Mouse (Mus musculus) T-helper 2 cell (primary cell): ENCODE measurements around the gene Abi3bp.

Source experiments
- in situ Hi-C: fragments of 300-600 bp; cut with MboI, MseI; formaldehyde crosslinking; loops from one replicate; pipeline ENCODE4 v1.15.1; 2025; ENCODE audit warnings: high pct_unique_total_duplicates

Gene Abi3bp

GRCm38 (mm10) chr16:56503941-56504340 is 26.3 kb downstream of the Abi3bp start:
- in situ Hi-C loops: no loop called here

- in situ Hi-C loops: no loop called here
Observed at GRCm38 (mm10) chr16:56518024-56518423, 40.3 kb downstream of the Abi3bp start.

GRCm38 (mm10) chr16:56524359-56524758 is 46.7 kb downstream of the Abi3bp start:
- in situ Hi-C loops: no loop called here

- in situ Hi-C loops: no loop called here
Observed at GRCm38 (mm10) chr16:56526482-56526881, 48.8 kb downstream of the Abi3bp start.

- in situ Hi-C loops: no loop called here
Observed at GRCm38 (mm10) chr16:56528079-56528688, 50.5 kb downstream of the Abi3bp start.

- in situ Hi-C loops: no loop called here
Observed at GRCm38 (mm10) chr16:56579536-56579935, 101.9 kb downstream of the Abi3bp start.

- in situ Hi-C loops: no loop called here
Observed at GRCm38 (mm10) chr16:56593581-56593980, 115.9 kb downstream of the Abi3bp start.

GRCm38 (mm10) chr16:56594866-56595265 is 117.2 kb downstream of the Abi3bp start:
- in situ Hi-C loops: no loop called here

GRCm38 (mm10) chr16:56598427-56598826 is 120.7 kb downstream of the Abi3bp start:
- in situ Hi-C loops: no loop called here

- in situ Hi-C loops: no loop called here
Observed at GRCm38 (mm10) chr16:56602394-56602793, 124.7 kb downstream of the Abi3bp start.

- in situ Hi-C loops: no loop called here
Observed at GRCm38 (mm10) chr16:56610572-56610971, 132.9 kb downstream of the Abi3bp start.

GRCm38 (mm10) chr16:56611096-56611867 is 133.6 kb downstream of the Abi3bp start:
- in situ Hi-C loops: no loop called here

- in situ Hi-C loops: no loop called here
Observed at GRCm38 (mm10) chr16:56638544-56638943, 160.9 kb downstream of the Abi3bp start.

- in situ Hi-C loops: no loop called here
Observed at GRCm38 (mm10) chr16:56645251-56645650, 167.6 kb downstream of the Abi3bp start.

GRCm38 (mm10) chr16:56646382-56647172 is 168.9 kb downstream of the Abi3bp start:
- in situ Hi-C loops: no loop called here

- in situ Hi-C loops: no loop called here
Observed at GRCm38 (mm10) chr16:56655193-56655910, 177.7 kb downstream of the Abi3bp start.

- in situ Hi-C loops: no loop called here
Observed at GRCm38 (mm10) chr16:56658866-56659265, 181.2 kb downstream of the Abi3bp start.

GRCm38 (mm10) chr16:56669520-56669919 is 191.8 kb downstream of the Abi3bp start:
- in situ Hi-C loops: no loop called here

- in situ Hi-C loops: no loop called here
Observed at GRCm38 (mm10) chr16:56670941-56671340, 193.3 kb downstream of the Abi3bp start.

- in situ Hi-C loops: no loop called here
Observed at GRCm38 (mm10) chr16:56673420-56673819, 195.7 kb downstream of the Abi3bp start.

- in situ Hi-C loops: no loop called here
Observed at GRCm38 (mm10) chr16:56677146-56677545, 199.5 kb downstream of the Abi3bp start.
